Mouse (Mus musculus) small intestine, adult 2 months (tissue): ENCODE data around the gene Rnase2a.
"Not testable (repeated sequence)": the region's sequence is repeated elsewhere in the genome, so short reads cannot be mapped to it uniquely, and the experiment has no call there.

Experiments used
- CTCF ChIP-seq: fragments of 200-500 bp; IDR thresholded peaks from 2 replicates; pipeline ENCODE4 v1.5.1; 2012; ENCODE audit warnings: low read depth, mild to moderate bottlenecking, control low read depth, inconsistent platforms, low read length, moderate library complexity, mixed read lengths; ENCODE audit not compliant: insufficient replicate concordance, insufficient read length; ENCODE audit errors: extremely low read depth
- POLR2A ChIP-seq: fragments of 200-500 bp; IDR thresholded peaks from 2 replicates; pipeline ENCODE4 v1.6.1; 2012; ENCODE audit warnings: low read depth, mild to moderate bottlenecking, control low read depth, inconsistent platforms, low read length, moderate library complexity

DNA sequence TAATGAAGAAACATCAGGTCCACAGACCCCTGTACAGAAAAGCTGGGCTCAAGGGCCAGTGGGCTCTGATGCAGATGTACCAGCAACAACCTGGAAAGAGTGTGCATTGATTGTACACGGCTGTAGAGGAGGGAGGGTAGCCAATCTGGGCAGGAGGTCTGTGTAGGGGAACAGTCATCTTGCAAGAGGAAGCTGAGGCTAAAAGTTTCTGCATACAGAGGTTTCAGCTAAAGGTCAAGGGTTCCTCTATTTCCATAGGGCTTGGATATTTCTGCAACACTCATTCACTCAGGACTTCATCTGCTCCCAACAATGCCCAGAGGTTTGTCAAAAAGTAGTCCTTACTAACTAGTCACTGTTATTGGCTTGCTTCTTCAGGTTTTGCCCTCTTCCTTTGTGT, 18.4 kb downstream of the Rnase2a start:
- not testable (repeated sequence) for TF ChIP-seq CTCF, POLR2A
